20 mouse cellular contexts compared by ENCODE assay signal in genomic region chr6:98107123-98107522, GRCm38 (mm10).
DNase-seq lines count a peak whose midpoint lies in the region; ATAC-seq and TF ChIP-seq lines count a peak whose summit lies in the region.
"Had no signal": no experiment of that assay in that cellular context is flagged by ENCODE, and none has a peak within 500 bp of the region (broad histone marks: within the 10 kb centered on the region; RNA-seq: fewer than 3 reads in every experiment).

No protein-coding gene starts in this region.

- no peak overlapping the region for H3K27ac ChIP-seq in kidney, postnatal 0 days
- H3K27ac ChIP-seq: embryonic facial prominence, embryonic 13.5 days; gastrocnemius, adult 2 months; heart, embryonic 15.5 days; hindbrain, embryonic 14.5 days; midbrain, embryonic 15.5 days had no signal

- ATAC-seq in kidney, postnatal 0 days (replicated peaks; ENCODE audit: low FRiP score, low read depth): no peak
- ATAC-seq: midbrain, embryonic 15.5 days had no signal

- 54% methylated on average over 5 of the region's 5 CpGs for WGBS in kidney, postnatal 0 days

- H3K27me3 ChIP-seq in kidney, postnatal 0 days (ENCODE audit: insufficient read depth, low read length): no peaks in the 10 kb centered on the region
- H3K27me3 ChIP-seq: heart, embryonic 15.5 days had no signal

- no peaks in the 10 kb centered on the region for H3K4me1 ChIP-seq in kidney, postnatal 0 days (replicated peaks; ENCODE audit: insufficient read depth, low read length)
- H3K4me1 ChIP-seq: heart, embryonic 15.5 days had no signal

- intact Hi-C loops in left cerebral cortex, postnatal 14 days (cut with DNase I): loop anchor here (5.0 to 10.0 kb wide), 3 partner anchors 275 to 1495 kb away; no protein-coding TSS in a partner anchor

- H3K36me3 ChIP-seq in kidney, postnatal 0 days (ENCODE audit: insufficient read depth, low read length): no peaks in the 10 kb centered on the region
- H3K36me3 ChIP-seq: embryonic facial prominence, embryonic 13.5 days; heart, embryonic 15.5 days; midbrain, embryonic 15.5 days had no signal

- peak; percentile 16 for DNase-seq in embryo, embryonic 10.5 days (ENCODE audit: low spot score)
- DNase-seq in embryo, embryonic 11 days: no peak
- no peak for DNase-seq in kidney, postnatal 0 days (ENCODE audit: low spot score)
- no peak for DNase-seq in kidney, postnatal 14 days
- peak; percentile 25 for DNase-seq in thymus, postnatal 0 days (ENCODE audit: low spot score)
- DNase-seq in thymus, adult 18-20 months: no peak
- no peak for DNase-seq in adrenal gland, adult 8-10 months
- no peak for DNase-seq in left cerebral cortex, postnatal 14 days (ENCODE audit: low spot score in 2 of 2)
- DNase-seq: adrenal gland, postnatal 25 days; cerebellum, adult 9-10 months; gastrocnemius, adult 2 months; heart, postnatal 36 days; kidney, adult 9 months; kidney, postnatal 36 days; layer of hippocampus, postnatal 36 days; lung, postnatal 4 days had no signal

- no peak overlapping the region for H3K4me2 ChIP-seq in kidney, postnatal 0 days (ENCODE audit: low read length)
- H3K4me2 ChIP-seq: embryonic facial prominence, embryonic 13.5 days; heart, embryonic 15.5 days; hindbrain, embryonic 14.5 days; midbrain, embryonic 15.5 days had no signal

- peak; percentile 47 for TF ChIP-seq CTCF in kidney, postnatal 0 days (IDR thresholded peaks at IDR 0.05; ENCODE audit: low read depth)

- no peaks in the 10 kb centered on the region for H3K9me3 ChIP-seq in kidney, postnatal 0 days (replicated peaks; ENCODE audit: low read length)
- H3K9me3 ChIP-seq: embryonic facial prominence, embryonic 13.5 days; heart, embryonic 15.5 days; midbrain, embryonic 15.5 days had no signal

- H3K4me3 ChIP-seq in kidney, postnatal 0 days (replicated peaks; ENCODE audit: low read depth, low read length): no peak overlapping the region
- H3K4me3 ChIP-seq: embryonic facial prominence, embryonic 13.5 days; gastrocnemius, adult 2 months; heart, embryonic 15.5 days; midbrain, embryonic 15.5 days had no signal

- H3K9ac ChIP-seq in kidney, postnatal 0 days (ENCODE audit: low read depth, low read length): no peak overlapping the region
- H3K9ac ChIP-seq: embryonic facial prominence, embryonic 13.5 days; heart, embryonic 15.5 days; hindbrain, embryonic 14.5 days; midbrain, embryonic 15.5 days had no signal

Comparison
In these comparisons a context has a peak if more than half of its experiments do, and no peak if none do; other contexts are left out.
1. DNase-seq: peak in embryo, embryonic 10.5 days (single experiment) and thymus, postnatal 0 days (single experiment); none in embryo, embryonic 11 days (single experiment), kidney, postnatal 0 days (single experiment), kidney, postnatal 14 days (single experiment), thymus, adult 18-20 months (0 of 2), adrenal gland, adult 8-10 months (single experiment) and left cerebral cortex, postnatal 14 days (0 of 2).